Mouse (Mus musculus) thymus, adult 2 months (tissue): ENCODE results near the gene Gm20388.

Experiments used
- CTCF ChIP-seq: fragments of 200-500 bp; IDR thresholded peaks from 2 replicates; pipeline ENCODE4 v1.5.1; 2012; ENCODE audit warnings: mild to moderate bottlenecking, control low read depth, low read length, moderate library complexity, borderline replicate concordance; ENCODE audit not compliant: control insufficient read depth, poor library complexity, insufficient read depth; ENCODE audit errors: extremely low read depth
- POLR2A ChIP-seq: fragments of 200-500 bp; IDR thresholded peaks from 2 replicates; pipeline ENCODE4 v1.6.1; 2012; ENCODE audit warnings: mild to moderate bottlenecking, low read length, control low read depth, moderate library complexity; ENCODE audit not compliant: control insufficient read depth, poor library complexity, insufficient read depth; ENCODE audit errors: extremely low read depth

- no peak for TF ChIP-seq POLR2A
- TF ChIP-seq CTCF, result no peak
Observed at GRCm38 (mm10) chr8:121628681-121629080, 1718.0 kb downstream of the Gm20388 start.
